Comparison of ENCODE assay signal across 17 mouse cellular contexts in the genomic region with DNA sequence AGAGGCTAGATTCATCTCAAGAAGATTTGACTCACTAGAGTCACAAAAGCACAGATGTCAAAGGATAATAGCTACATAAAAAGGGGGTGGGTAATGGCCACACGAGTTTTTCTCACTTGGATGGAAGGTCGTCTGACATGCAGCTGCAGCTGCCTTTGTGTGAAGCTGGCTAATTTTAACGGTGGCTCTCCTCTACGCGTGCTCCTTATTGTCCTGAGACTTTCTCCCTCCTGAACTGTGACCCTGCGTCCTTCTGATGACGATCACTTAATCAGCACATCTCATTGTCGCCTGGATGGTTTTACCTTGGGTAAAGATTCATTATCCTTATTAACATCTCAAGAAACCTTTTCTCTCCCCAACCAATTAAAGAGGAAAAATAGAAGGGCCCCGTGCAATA.
"Had no signal": no experiment of that assay in that cellular context is flagged by ENCODE, and none has a peak within 500 bp of the region (broad histone marks: within the 10 kb centered on the region; RNA-seq: fewer than 3 reads in every experiment).

No protein-coding gene starts in this region.

- DNase-seq: cerebellum, adult 2 months; cerebellum, adult 8-10 months; cerebellum, adult 9-10 months; cerebellum, adult 9-11 months; cerebellum, postnatal 10 days; cerebellum, postnatal 14 days; cerebellum, postnatal 25 days; cerebellum, postnatal 36 days; embryo, embryonic 11 days; forebrain, postnatal 0 days; gastrocnemius, adult 2 months; gastrocnemius, postnatal 10 days; gastrocnemius, postnatal 14 days; gastrocnemius, postnatal 25 days; gastrocnemius, postnatal 36 days; heart, adult 18-20 months; heart, adult 2 months had no signal
